Mouse (Mus musculus): ENCODE data around the gene Rhof. TPM values are rescaled to one million over a fixed set of nuclear protein-coding genes. Genes with fewer than 3 reads are reported as not detected.

The Rhof gene
- polyA plus RNA-seq, 1 experiment from 2014 or later: 1.5 TPM

- no peak overlapping the region for H3K9ac ChIP-seq
- ATAC-seq (replicated peaks; ENCODE audit: insufficient number of reproducible peaks, insufficient read depth, low FRiP score, low read depth): no peak
- peaks cover 43% of the 10 kb centered on the region for H3K36me3 ChIP-seq
- no peak overlapping the region for H3K4me3 ChIP-seq
- H3K27ac ChIP-seq: no peak overlapping the region
- 75% methylated on average over 17 of the region's 17 CpGs for WGBS
- H3K4me1 ChIP-seq (replicated peaks): peaks cover 70% of the 10 kb centered on the region
- no peaks in the 10 kb centered on the region for H3K27me3 ChIP-seq
- H3K4me2 ChIP-seq: no peak overlapping the region
- H3K9me3 ChIP-seq (replicated peaks): no peaks in the 10 kb centered on the region
Observed at GRCm38 (mm10) chr5:123147569-123147968, 15.1 kb upstream of the Rhof start.

DNA sequence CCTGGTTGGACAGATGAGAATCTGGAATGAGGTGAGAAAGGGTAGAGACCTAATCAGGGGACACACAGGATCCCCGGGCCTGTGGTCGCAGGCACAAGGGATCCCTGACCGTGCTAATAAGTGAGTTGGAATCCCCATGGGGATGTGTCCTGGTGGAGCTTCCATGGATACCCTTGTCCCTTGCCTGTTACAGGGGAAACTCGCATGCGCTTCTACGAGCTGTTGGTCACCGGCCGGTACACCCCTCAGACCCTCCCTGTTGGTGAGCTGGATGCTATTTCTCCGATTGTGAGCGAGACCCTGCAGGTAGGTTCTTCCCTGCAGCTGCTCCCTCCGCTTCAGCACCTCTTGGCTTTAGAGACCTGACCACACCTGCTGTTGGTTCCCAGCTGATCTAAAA is 13.9 kb upstream of the Rhof start:
- H3K4me3 ChIP-seq: no peak overlapping the region
- no peaks in the 10 kb centered on the region for H3K27me3 ChIP-seq
- no peak overlapping the region for H3K27ac ChIP-seq
- H3K9me3 ChIP-seq (replicated peaks): no peaks in the 10 kb centered on the region
- WGBS: 83% methylated on average over 11 of the region's 11 CpGs
- no peak overlapping the region for H3K9ac ChIP-seq
- peaks cover 63% of the 10 kb centered on the region for H3K4me1 ChIP-seq (replicated peaks)
- H3K36me3 ChIP-seq: peaks cover 31% of the 10 kb centered on the region
- no peak overlapping the region for H3K4me2 ChIP-seq
- no peak for ATAC-seq (replicated peaks; ENCODE audit: insufficient number of reproducible peaks, insufficient read depth, low FRiP score, low read depth)

GRCm38 (mm10) chr5:123144746-123145590 is 12.5 kb upstream of the Rhof start:
- Histone ChIP-seq H3K27ac (no peak overlapping the region), H3K36me3 (peaks cover 31% of the 10 kb centered on the region)

DNA sequence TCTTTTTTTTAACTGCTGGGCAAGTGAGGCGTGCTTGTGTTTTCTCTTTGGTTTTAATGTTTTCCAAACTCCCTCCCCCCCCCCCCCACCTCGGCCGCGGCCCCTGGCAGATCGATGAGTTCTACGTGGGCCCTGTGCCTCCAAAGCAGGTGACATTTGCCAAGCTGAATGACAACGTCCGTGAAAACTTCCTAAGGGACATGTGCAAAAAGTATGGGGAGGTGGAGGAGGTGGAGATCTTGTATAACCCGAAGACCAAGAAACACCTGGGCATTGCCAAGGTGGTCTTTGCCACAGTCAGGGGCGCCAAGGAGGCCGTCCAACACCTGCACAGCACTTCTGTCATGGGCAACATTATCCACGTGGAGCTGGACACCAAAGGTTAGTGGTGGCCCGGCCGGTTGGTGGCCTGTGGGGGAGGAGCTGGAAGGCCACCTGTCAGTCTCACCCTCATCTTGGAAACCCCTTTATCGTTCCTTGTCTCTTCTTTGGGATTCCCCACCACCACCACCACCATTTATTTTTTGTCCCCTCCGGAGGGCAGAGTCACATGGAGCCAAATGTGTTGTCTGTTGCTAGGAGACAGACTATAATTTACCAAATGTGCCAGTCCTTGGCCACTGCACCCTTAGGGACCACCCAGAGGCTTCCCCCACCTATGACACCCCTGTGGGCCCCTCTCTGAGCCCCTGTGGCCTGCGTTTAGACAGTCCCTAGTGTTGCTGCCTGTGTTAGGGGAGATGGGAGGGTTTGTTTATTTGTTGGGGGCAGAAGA is 11.7 kb upstream of the Rhof start:
- Histone ChIP-seq H3K9ac (peak overlapping the region; percentile 99), H3K27me3 (no peaks in the 10 kb centered on the region), H3K9me3 (replicated peaks) (no peaks in the 10 kb centered on the region), H3K27ac (peak overlapping the region; percentile 100), H3K4me1 (replicated peaks) (peaks cover 46% of the 10 kb centered on the region), H3K4me3 (peak overlapping the region; percentile 92), H3K36me3 (peaks cover 31% of the 10 kb centered on the region), H3K4me2 (peak overlapping the region; percentile 96)
- WGBS: 6% methylated on average over 17 of the region's 17 CpGs
- ATAC-seq (replicated peaks; ENCODE audit: insufficient number of reproducible peaks, insufficient read depth, low FRiP score, low read depth): no peak

More at GRCm38 (mm10) chr5:123144746-123145590, 12.5 kb upstream of the Rhof start:
- H3K4me3 ChIP-seq: peak overlapping the region; percentile 92
- peak overlapping the region; percentile 99 for H3K9ac ChIP-seq
- peaks cover 50% of the 10 kb centered on the region for H3K4me1 ChIP-seq (replicated peaks)
- H3K9me3 ChIP-seq (replicated peaks): no peaks in the 10 kb centered on the region
- no peak for ATAC-seq (replicated peaks; ENCODE audit: insufficient number of reproducible peaks, insufficient read depth, low FRiP score, low read depth)
- no peaks in the 10 kb centered on the region for H3K27me3 ChIP-seq
- WGBS: 42% methylated on average over 20 of the region's 20 CpGs
- H3K4me2 ChIP-seq: peak overlapping the region; percentile 96

DNA sequence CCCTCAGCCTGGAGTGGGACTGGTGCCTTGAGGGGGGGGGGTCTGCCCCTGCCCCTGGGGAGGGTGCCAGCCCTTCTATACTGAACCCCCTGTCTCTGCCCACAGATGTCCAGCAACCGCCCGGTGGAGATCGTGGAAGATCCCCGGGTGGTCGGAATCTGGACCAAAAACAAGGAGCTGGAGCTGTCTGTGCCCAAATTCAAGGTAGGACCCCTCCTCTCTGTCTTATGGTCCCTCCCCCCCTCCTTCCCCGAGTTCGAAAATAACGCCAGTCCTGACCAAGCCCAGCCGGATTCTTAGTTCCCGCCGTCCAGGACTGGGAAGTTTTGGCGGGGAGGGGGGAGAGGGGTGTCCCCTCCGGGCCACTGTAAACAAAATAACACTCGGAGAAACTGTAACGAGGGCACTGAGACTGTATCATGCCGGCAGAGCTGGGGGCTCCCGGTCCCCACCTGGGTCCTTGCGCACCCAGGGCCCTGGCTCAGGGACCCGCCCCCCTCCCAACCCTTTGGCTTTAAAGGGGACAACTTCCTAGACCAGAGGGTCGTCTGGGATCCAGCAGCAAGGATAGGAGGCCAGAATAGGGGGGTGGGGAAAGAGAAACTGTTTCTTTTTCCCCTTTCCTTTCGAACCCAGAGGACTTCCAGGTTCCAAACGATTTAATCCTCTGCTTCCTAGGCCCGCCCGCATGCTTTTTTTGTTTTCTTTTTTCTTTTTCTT is 10.9 kb upstream of the Rhof start:
- 2% methylated on average over 24 of the region's 24 CpGs for WGBS
- no peaks in the 10 kb centered on the region for H3K27me3 ChIP-seq
- H3K27ac ChIP-seq: peak overlapping the region; percentile 100
- H3K9me3 ChIP-seq (replicated peaks): no peaks in the 10 kb centered on the region
- peak overlapping the region; percentile 92 for H3K4me3 ChIP-seq
- peaks cover 44% of the 10 kb centered on the region for H3K4me1 ChIP-seq (replicated peaks)
- H3K9ac ChIP-seq: peak overlapping the region; percentile 99
- no peak for ATAC-seq (replicated peaks; ENCODE audit: insufficient number of reproducible peaks, insufficient read depth, low FRiP score, low read depth)
- H3K36me3 ChIP-seq: peaks cover 24% of the 10 kb centered on the region
- peak overlapping the region; percentile 96 for H3K4me2 ChIP-seq

GRCm38 (mm10) chr5:123142161-123143157 is 10.0 kb upstream of the Rhof start, which contains the start of gene Setd1b:
Gene Setd1b, plus strand, starts transcription at chr5:123142193.
- H3K27ac ChIP-seq: peak within 1 kb of the TSS; percentile 100
- H3K4me2 ChIP-seq: peak within 1 kb of the TSS; percentile 96
- no peaks in the 10 kb centered on the region for H3K9me3 ChIP-seq (replicated peaks)
- peaks cover 44% of the 10 kb centered on the region for H3K4me1 ChIP-seq (replicated peaks)
- H3K36me3 ChIP-seq: peaks cover 14% of the 10 kb centered on the region
- H3K9ac ChIP-seq: peak within 1 kb of the TSS; percentile 99
- no peaks in the 10 kb centered on the region for H3K27me3 ChIP-seq
- ATAC-seq (replicated peaks; ENCODE audit: insufficient number of reproducible peaks, insufficient read depth, low FRiP score, low read depth): 0 out of 2 replicates have a peak, but pooled peaks have one; percentile 11
- under 1% methylated on average over 81 of the region's 103 CpGs for WGBS
- peak within 1 kb of the TSS; percentile 92 for H3K4me3 ChIP-seq

GRCm38 (mm10) chr5:123141555-123142160 is 9.2 kb upstream of the Rhof start:
- no peak for ATAC-seq (replicated peaks; ENCODE audit: insufficient number of reproducible peaks, insufficient read depth, low FRiP score, low read depth)
- Histone ChIP-seq H3K9ac (peak overlapping the region; percentile 99), H3K4me1 (replicated peaks) (peaks cover 50% of the 10 kb centered on the region), H3K27me3 (no peaks in the 10 kb centered on the region), H3K9me3 (replicated peaks) (no peaks in the 10 kb centered on the region), H3K27ac (peak overlapping the region; percentile 100), H3K36me3 (peaks cover 6% of the 10 kb centered on the region), H3K4me3 (peak overlapping the region; percentile 92), H3K4me2 (peak overlapping the region; percentile 96)
- WGBS: under 1% methylated on average over 30 of the region's 38 CpGs

DNA sequence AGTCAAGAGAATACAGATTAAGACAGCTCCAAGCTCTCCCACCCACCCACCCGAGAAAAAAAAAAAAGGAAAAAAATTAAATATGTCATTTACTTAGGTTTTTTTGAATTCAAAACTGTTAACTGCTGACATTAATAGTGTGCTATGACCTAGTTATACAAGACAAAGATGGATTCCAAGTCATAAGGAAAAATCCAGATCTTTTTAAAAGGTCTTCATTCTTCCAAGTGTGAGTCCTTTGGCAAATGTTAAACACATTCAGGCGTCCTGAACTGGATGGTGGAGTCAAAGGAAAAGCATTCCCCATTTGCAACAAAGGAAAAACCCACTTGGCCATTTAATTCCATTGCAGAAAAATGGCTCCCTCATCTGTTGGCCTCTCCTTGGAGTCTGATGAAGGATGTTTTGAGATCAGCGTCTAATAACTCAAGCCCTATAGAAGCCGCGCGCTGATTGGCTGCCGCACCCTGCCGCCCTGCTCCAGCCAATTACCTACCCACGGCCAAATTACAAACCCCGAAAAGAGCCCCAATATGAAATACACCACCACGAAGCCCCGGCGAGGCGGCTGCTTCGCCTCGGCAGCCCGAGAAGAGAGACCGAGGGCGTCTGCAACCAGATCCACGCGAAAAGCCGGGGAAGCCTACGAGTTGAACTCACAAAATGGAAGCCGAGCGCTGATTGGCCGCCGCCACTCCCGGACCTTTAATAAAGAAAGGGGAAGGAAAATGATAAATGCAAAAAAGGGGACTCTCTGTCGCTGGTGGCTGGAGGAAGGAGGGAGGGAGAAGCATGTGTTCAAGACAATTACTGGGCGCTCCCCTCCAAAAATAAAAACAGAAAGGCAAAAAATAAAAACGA is 8.4 kb upstream of the Rhof start:
- ATAC-seq (replicated peaks; ENCODE audit: insufficient number of reproducible peaks, insufficient read depth, low FRiP score, low read depth): peak; percentile 33
- peak overlapping the region; percentile 96 for H3K4me2 ChIP-seq
- H3K27ac ChIP-seq: peak overlapping the region; percentile 100
- peak overlapping the region; percentile 92 for H3K4me3 ChIP-seq
- H3K9me3 ChIP-seq (replicated peaks): no peaks in the 10 kb centered on the region
- H3K4me1 ChIP-seq (replicated peaks): peaks cover 55% of the 10 kb centered on the region
- H3K27me3 ChIP-seq: no peaks in the 10 kb centered on the region
- H3K36me3 ChIP-seq: no peaks in the 10 kb centered on the region
- WGBS: under 1% methylated on average over 31 of the region's 31 CpGs
- H3K9ac ChIP-seq: peak overlapping the region; percentile 99
